Mouse (Mus musculus): ENCODE measurements around the gene Yy1. TPM values are rescaled to one million over a fixed set of nuclear protein-coding genes. Genes with fewer than 3 reads are reported as not detected.
"Not testable (repeated sequence)": the region's sequence is repeated elsewhere in the genome, so short reads cannot be mapped to it uniquely, and the experiment has no call there.

Yy1 gene
- polyA plus RNA-seq, 1 experiment from 2014 or later = 11.7 TPM

GRCm38 (mm10) chr12:108841181-108841580 is 48.4 kb downstream of the Yy1 start:
- no peaks in the 10 kb centered on the region for H3K9me3 ChIP-seq
- H3K4me1 ChIP-seq = peaks cover 23% of the 10 kb centered on the region
- H3K27me3 ChIP-seq (replicated peaks) = no peaks in the 10 kb centered on the region
- H3K4me3 ChIP-seq = no peak overlapping the region
- H3K27ac ChIP-seq (replicated peaks) = no peak overlapping the region
- no peak overlapping the region for H3K9ac ChIP-seq
- H3K4me2 ChIP-seq = no peak overlapping the region
- peaks cover 68% of the 10 kb centered on the region for H3K36me3 ChIP-seq
- ATAC-seq (ENCODE audit: extremely low read depth, insufficient number of reproducible peaks, low FRiP score, low TSS enrichment) = no peak
- 77% methylated on average over 6 of the region's 6 CpGs for whole genome bisulfite sequencing

- Histone ChIP-seq H3K4me1 (peaks cover 8% of the 10 kb centered on the region), H3K9ac (no peak overlapping the region), H3K27me3 (replicated peaks) (no peaks in the 10 kb centered on the region), H3K4me3 (no peak overlapping the region), H3K4me2 (no peak overlapping the region), H3K9me3 (no peaks in the 10 kb centered on the region), H3K36me3 (peaks cover 76% of the 10 kb centered on the region), H3K27ac (replicated peaks) (no peak overlapping the region)
- WGBS = 85% methylated on average over 7 of the region's 7 CpGs
- no peak for ATAC-seq (ENCODE audit: extremely low read depth, insufficient number of reproducible peaks, low FRiP score, low TSS enrichment)
Measured at GRCm38 (mm10) chr12:108842663-108843062, 49.9 kb downstream of the Yy1 start.

GRCm38 (mm10) chr12:108848033-108848432 is 55.3 kb downstream of the Yy1 start:
- H3K4me3 ChIP-seq; H3K9ac ChIP-seq; ATAC-seq (ENCODE audit: extremely low read depth, insufficient number of reproducible peaks, low FRiP score, low TSS enrichment); H3K9me3 ChIP-seq; H3K4me2 ChIP-seq; H3K27ac ChIP-seq (replicated peaks); H3K4me1 ChIP-seq; H3K27me3 ChIP-seq (replicated peaks): not testable (repeated sequence)
- H3K36me3 ChIP-seq = peaks cover 42% of the 10 kb centered on the region
- WGBS = 88% methylated on average over 3 of the region's 3 CpGs

- 81% methylated on average over 4 of the region's 4 CpGs for WGBS
- H3K27ac ChIP-seq (replicated peaks) = no peak overlapping the region
- H3K9me3 ChIP-seq = no peaks in the 10 kb centered on the region
- H3K4me2 ChIP-seq = no peak overlapping the region
- no peak overlapping the region for H3K4me3 ChIP-seq
- H3K36me3 ChIP-seq = peaks cover 29% of the 10 kb centered on the region
- H3K27me3 ChIP-seq (replicated peaks) = no peaks in the 10 kb centered on the region
- ATAC-seq (ENCODE audit: extremely low read depth, insufficient number of reproducible peaks, low FRiP score, low TSS enrichment) = no peak
- H3K4me1 ChIP-seq = no peaks in the 10 kb centered on the region
- no peak overlapping the region for H3K9ac ChIP-seq
Measured at GRCm38 (mm10) chr12:108849488-108850022, 56.8 kb downstream of the Yy1 start.

GRCm38 (mm10) chr12:108850129-108850528 is 57.4 kb downstream of the Yy1 start:
- H3K27ac ChIP-seq (replicated peaks) = no peak overlapping the region
- H3K9ac ChIP-seq = no peak overlapping the region
- H3K36me3 ChIP-seq = peaks cover 23% of the 10 kb centered on the region
- no peak for ATAC-seq (ENCODE audit: extremely low read depth, insufficient number of reproducible peaks, low FRiP score, low TSS enrichment)
- H3K4me2 ChIP-seq = no peak overlapping the region
- 65% methylated on average over 8 of the region's 8 CpGs for WGBS
- H3K27me3 ChIP-seq (replicated peaks) = no peaks in the 10 kb centered on the region
- no peak overlapping the region for H3K4me3 ChIP-seq
- no peaks in the 10 kb centered on the region for H3K9me3 ChIP-seq
- H3K4me1 ChIP-seq = no peaks in the 10 kb centered on the region

- WGBS = 84% methylated on average over 8 of the region's 8 CpGs
- ATAC-seq (ENCODE audit: extremely low read depth, insufficient number of reproducible peaks, low FRiP score, low TSS enrichment) = no peak
- Histone ChIP-seq H3K36me3 (peaks cover 16% of the 10 kb centered on the region), H3K4me3 (no peak overlapping the region), H3K27ac (replicated peaks) (no peak overlapping the region), H3K4me2 (no peak overlapping the region), H3K9ac (no peak overlapping the region), H3K4me1 (no peaks in the 10 kb centered on the region), H3K9me3 (no peaks in the 10 kb centered on the region), H3K27me3 (replicated peaks) (no peaks in the 10 kb centered on the region)
Measured at GRCm38 (mm10) chr12:108850886-108851285, 58.1 kb downstream of the Yy1 start.

GRCm38 (mm10) chr12:108852822-108853221 is 60.0 kb downstream of the Yy1 start:
- H3K9me3 ChIP-seq = no peaks in the 10 kb centered on the region
- ATAC-seq (ENCODE audit: extremely low read depth, insufficient number of reproducible peaks, low FRiP score, low TSS enrichment) = no peak
- H3K36me3 ChIP-seq = peaks cover 3% of the 10 kb centered on the region; the same call in 1 of the 2 replicates
- no peak overlapping the region for H3K9ac ChIP-seq
- H3K4me2 ChIP-seq = no peak overlapping the region
- H3K27me3 ChIP-seq (replicated peaks) = no peaks in the 10 kb centered on the region
- no peak overlapping the region for H3K27ac ChIP-seq (replicated peaks)
- 86% methylated on average over 8 of the region's 8 CpGs for WGBS
- H3K4me1 ChIP-seq = no peaks in the 10 kb centered on the region
- no peak overlapping the region for H3K4me3 ChIP-seq

GRCm38 (mm10) chr12:108855081-108855480 is 62.3 kb downstream of the Yy1 start:
- WGBS = 80% methylated on average over 10 of the region's 10 CpGs
- Histone ChIP-seq H3K9ac (no peak overlapping the region), H3K36me3 (peaks cover 9% of the 10 kb centered on the region), H3K27ac (replicated peaks) (no peak overlapping the region), H3K9me3 (no peaks in the 10 kb centered on the region), H3K4me3 (no peak overlapping the region), H3K27me3 (replicated peaks) (no peaks in the 10 kb centered on the region), H3K4me2 (no peak overlapping the region), H3K4me1 (no peaks in the 10 kb centered on the region)
- ATAC-seq (ENCODE audit: extremely low read depth, insufficient number of reproducible peaks, low FRiP score, low TSS enrichment) = no peak

GRCm38 (mm10) chr12:108856186-108856585 is 63.4 kb downstream of the Yy1 start:
- no peak for ATAC-seq (ENCODE audit: extremely low read depth, insufficient number of reproducible peaks, low FRiP score, low TSS enrichment)
- Histone ChIP-seq H3K27ac (replicated peaks) (no peak overlapping the region), H3K4me2 (no peak overlapping the region), H3K4me3 (no peak overlapping the region), H3K4me1 (no peaks in the 10 kb centered on the region), H3K9me3 (no peaks in the 10 kb centered on the region), H3K27me3 (replicated peaks) (no peaks in the 10 kb centered on the region), H3K9ac (no peak overlapping the region), H3K36me3 (peaks cover 20% of the 10 kb centered on the region)
- WGBS = 81% methylated on average over 8 of the region's 8 CpGs

- H3K4me3 ChIP-seq = no peak overlapping the region
- 81% methylated on average over 7 of the region's 7 CpGs for WGBS
- H3K4me1 ChIP-seq = no peaks in the 10 kb centered on the region
- no peak overlapping the region for H3K27ac ChIP-seq (replicated peaks)
- H3K9me3 ChIP-seq = no peaks in the 10 kb centered on the region
- ATAC-seq (ENCODE audit: extremely low read depth, insufficient number of reproducible peaks, low FRiP score, low TSS enrichment) = no peak
- H3K4me2 ChIP-seq = no peak overlapping the region
- H3K9ac ChIP-seq = no peak overlapping the region
- H3K36me3 ChIP-seq = peaks cover 29% of the 10 kb centered on the region
- H3K27me3 ChIP-seq (replicated peaks) = no peaks in the 10 kb centered on the region
Measured at GRCm38 (mm10) chr12:108857109-108857508, 64.3 kb downstream of the Yy1 start.

GRCm38 (mm10) chr12:108857589-108858184 is 64.9 kb downstream of the Yy1 start:
- no peak overlapping the region for H3K4me3 ChIP-seq
- peaks cover 35% of the 10 kb centered on the region for H3K36me3 ChIP-seq
- no peaks in the 10 kb centered on the region for H3K27me3 ChIP-seq (replicated peaks)
- WGBS = 81% methylated on average over 7 of the region's 7 CpGs
- no peak overlapping the region for H3K27ac ChIP-seq (replicated peaks)
- H3K4me2 ChIP-seq = no peak overlapping the region
- ATAC-seq (ENCODE audit: extremely low read depth, insufficient number of reproducible peaks, low FRiP score, low TSS enrichment) = no peak
- no peak overlapping the region for H3K9ac ChIP-seq
- H3K9me3 ChIP-seq = no peaks in the 10 kb centered on the region
- no peaks in the 10 kb centered on the region for H3K4me1 ChIP-seq

- H3K27me3 ChIP-seq (replicated peaks) = no peaks in the 10 kb centered on the region
- peaks cover 43% of the 10 kb centered on the region for H3K36me3 ChIP-seq
- no peak overlapping the region for H3K9ac ChIP-seq
- H3K4me3 ChIP-seq = no peak overlapping the region
- H3K9me3 ChIP-seq = no peaks in the 10 kb centered on the region
- no peak for ATAC-seq (ENCODE audit: extremely low read depth, insufficient number of reproducible peaks, low FRiP score, low TSS enrichment)
- H3K4me1 ChIP-seq = no peaks in the 10 kb centered on the region
- no peak overlapping the region for H3K4me2 ChIP-seq
- 81% methylated on average over 5 of the region's 5 CpGs for WGBS
- H3K27ac ChIP-seq (replicated peaks) = no peak overlapping the region
Measured at GRCm38 (mm10) chr12:108858486-108858885, 65.7 kb downstream of the Yy1 start.

All from heart, embryonic 13.5 days (tissue).